In the genomic region with DNA sequence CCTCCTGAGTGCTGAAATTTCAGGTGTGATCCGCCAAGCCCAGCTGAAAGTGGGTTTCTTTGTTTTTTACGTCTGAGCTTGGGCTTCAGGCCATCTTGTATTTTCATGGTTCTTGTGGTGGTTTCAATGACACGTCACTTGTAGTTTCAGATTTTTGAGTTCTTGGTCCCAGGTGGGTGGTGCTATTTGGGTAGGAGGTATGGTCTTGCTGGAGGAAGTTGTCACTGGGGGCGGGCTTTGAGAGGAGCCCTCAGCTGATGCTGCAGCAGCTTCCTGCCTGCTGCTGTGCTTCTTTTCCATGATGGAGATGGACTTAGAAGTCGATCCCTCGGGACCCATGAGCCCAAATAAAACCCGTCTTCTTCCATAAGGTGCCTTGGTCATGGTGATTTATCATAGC, we compare ENCODE assay signal across 25 mouse cellular contexts. TPM values are rescaled to one million over a fixed set of nuclear protein-coding genes. Genes with fewer than 3 reads are reported as not detected.
DNase-seq lines count a peak whose midpoint lies in the region; ATAC-seq and TF ChIP-seq lines count a peak whose summit lies in the region.
"Had no signal": no experiment of that assay in that cellular context is flagged by ENCODE, and none has a peak within 500 bp of the region (broad histone marks: within the 10 kb centered on the region; RNA-seq: fewer than 3 reads in every experiment).

No protein-coding gene starts in this region.

- no peaks in the 10 kb centered on the region for H3K79me2 ChIP-seq in MEL (ENCODE audit: control insufficient read depth, insufficient read depth, low read length, poor library complexity)

- TF ChIP-seq RAD21 in MEL (IDR thresholded peaks at IDR 0.05; ENCODE audit: low read depth, low read length), result no peak

- H3K4me1 ChIP-seq in intestine, embryonic 16.5 days (ENCODE audit: control insufficient read depth, insufficient read depth, low read length), result peaks cover 16% of the 10 kb centered on the region
- peaks cover 15% of the 10 kb centered on the region for H3K4me1 ChIP-seq in intestine, embryonic 15.5 days (replicated peaks)
- peaks cover 8 to 11% of the 10 kb centered on the region in 2 experiments for H3K4me1 ChIP-seq in MEL (ENCODE audit: control insufficient read depth in 1 of 2, insufficient read depth in 2 of 2, low read length in 2 of 2)
- H3K4me1 ChIP-seq in liver, embryonic 12.5 days, result peaks cover 26% of the 10 kb centered on the region
- H3K4me1 ChIP-seq: embryonic facial prominence, embryonic 10.5 days; limb, embryonic 15.5 days; neural tube, embryonic 15.5 days had no signal

- no peaks in the 10 kb centered on the region for H3K27me3 ChIP-seq in intestine, embryonic 16.5 days (replicated peaks; ENCODE audit: control insufficient read depth, insufficient read depth, low read length)
- no peaks in the 10 kb centered on the region for H3K27me3 ChIP-seq in intestine, embryonic 15.5 days (replicated peaks)
- H3K27me3 ChIP-seq in MEL (ENCODE audit: control insufficient read depth in 1 of 2, insufficient read depth in 2 of 2, low read length in 2 of 2), result peaks cover 2 to 7% of the 10 kb centered on the region in 2 experiments; a peak in 3 of 4 replicates
- H3K27me3 ChIP-seq in liver, embryonic 12.5 days (replicated peaks), result peaks cover 20% of the 10 kb centered on the region
- H3K27me3 ChIP-seq in splenic B cell, adult 2 months (ENCODE audit: control insufficient read depth, insufficient read depth, low read length, poor library complexity, severe bottlenecking), result 0 out of 2 replicates have a peak, but pooled peaks cover 1% of the 10 kb centered on the region
- H3K27me3 ChIP-seq: heart, embryonic 12.5 days; limb, embryonic 15.5 days; neural tube, embryonic 15.5 days had no signal

- H3K9ac ChIP-seq in intestine, embryonic 16.5 days (ENCODE audit: low read depth, low read length), result no peak overlapping the region
- H3K9ac ChIP-seq in intestine, embryonic 15.5 days, result no peak overlapping the region
- H3K9ac ChIP-seq in MEL (ENCODE audit: control insufficient read depth, low read depth, low read length, poor library complexity, severe bottlenecking), result no peak overlapping the region
- H3K9ac ChIP-seq in liver, embryonic 12.5 days, result no peak overlapping the region
- H3K9ac ChIP-seq: heart, embryonic 12.5 days; limb, embryonic 15.5 days; neural tube, embryonic 15.5 days had no signal

- TF ChIP-seq CTCF in MEL (IDR thresholded peaks at IDR 0.05 in 2 of 3, conservative IDR thresholded peaks at IDR 0.05 in 1 of 3; ENCODE audit: control insufficient read depth in 1 of 3, insufficient read depth in 1 of 3, low read depth in 2 of 3, low read length in 3 of 3, poor library complexity in 1 of 3, severe bottlenecking in 1 of 3), result no peak

- no peak for TF ChIP-seq POLR2A in MEL (IDR thresholded peaks at IDR 0.05; ENCODE audit: control insufficient read depth in 1 of 2, insufficient read depth in 1 of 2, low read depth in 1 of 2, low read length in 2 of 2, poor library complexity in 1 of 2)

- no peaks in the 10 kb centered on the region for H3K36me3 ChIP-seq in intestine, embryonic 16.5 days (ENCODE audit: control insufficient read depth, insufficient read depth, low read length)
- H3K36me3 ChIP-seq in intestine, embryonic 15.5 days, result no peaks in the 10 kb centered on the region
- peaks cover 0 to 9% of the 10 kb centered on the region in 2 experiments; a peak in 2 of 4 replicates for H3K36me3 ChIP-seq in MEL (ENCODE audit: control insufficient read depth in 1 of 2, insufficient read depth in 2 of 2, low read length in 2 of 2)
- H3K36me3 ChIP-seq in liver, embryonic 12.5 days, result no peaks in the 10 kb centered on the region
- no peaks in the 10 kb centered on the region for H3K36me3 ChIP-seq in splenic B cell, adult 2 months (ENCODE audit: control insufficient read depth, insufficient read depth, low read length, poor library complexity, severe bottlenecking)
- H3K36me3 ChIP-seq: embryonic facial prominence, embryonic 10.5 days; forebrain, embryonic 10.5 days; G1E; heart, embryonic 12.5 days; limb, embryonic 15.5 days; neural tube, embryonic 15.5 days had no signal

- peak; percentile 46 for DNase-seq in MEL (ENCODE audit: low read depth, low spot score)
- DNase-seq in splenic B cell, adult 2 months (ENCODE audit: low read depth, low spot score), result peak; percentile 14
- no peak for DNase-seq in urinary bladder, postnatal 25 days (ENCODE audit: low spot score)
- no peak for DNase-seq in adrenal gland, adult (ENCODE audit: inconsistent age in 2 of 2, low spot score in 1 of 2)
- DNase-seq in kidney, postnatal 4 days, result no peak
- DNase-seq: adrenal gland, postnatal 25 days; cerebellum, adult 8-10 months; gastrocnemius, postnatal 14 days; heart, adult 11 months; heart, postnatal 14 days; kidney, adult 18-20 months; left cerebral cortex, postnatal 4 days; lung, postnatal 4 days had no signal

- 93% methylated on average over 7 of the region's 7 CpGs for whole genome bisulfite sequencing in intestine, embryonic 16.5 days
- WGBS in intestine, embryonic 15.5 days, result 94% methylated on average over 7 of the region's 7 CpGs
- 81% methylated on average over 7 of the region's 7 CpGs for WGBS in liver, embryonic 12.5 days (ENCODE audit: insufficient replicate concordance)

- H3K27ac ChIP-seq in intestine, embryonic 16.5 days (ENCODE audit: low read length), result 0 out of 2 replicates have a peak overlapping the region, but pooled peaks have one; percentile 8
- no peak overlapping the region for H3K27ac ChIP-seq in intestine, embryonic 15.5 days
- no peak overlapping the region for H3K27ac ChIP-seq in MEL (ENCODE audit: control insufficient read depth, low read depth, low read length)
- H3K27ac ChIP-seq in liver, embryonic 12.5 days, result peak overlapping the region; percentile 59; the same call in 1 of the 2 replicates
- H3K27ac ChIP-seq: embryonic facial prominence, embryonic 10.5 days; forebrain, embryonic 10.5 days; hindbrain, postnatal 0 days; limb, embryonic 15.5 days; neural tube, embryonic 15.5 days had no signal

- ATAC-seq in intestine, embryonic 16.5 days, result no peak
- no peak for ATAC-seq in intestine, embryonic 15.5 days
- ATAC-seq in liver, embryonic 12.5 days, result no peak
- ATAC-seq: CD4-positive, CD25-positive, alpha-beta regulatory T cell, adult 4 months; forebrain, embryonic 16.5 days; hindbrain, postnatal 0 days had no signal

- H3K4me2 ChIP-seq in intestine, embryonic 16.5 days (ENCODE audit: low read depth, low read length), result no peak overlapping the region
- H3K4me2 ChIP-seq in intestine, embryonic 15.5 days (replicated peaks), result no peak overlapping the region
- no peak overlapping the region for H3K4me2 ChIP-seq in liver, embryonic 12.5 days
- H3K4me2 ChIP-seq: heart, embryonic 12.5 days; limb, embryonic 15.5 days; neural tube, embryonic 15.5 days had no signal

- no peak overlapping the region for H3K4me3 ChIP-seq in intestine, embryonic 16.5 days (ENCODE audit: low read length)
- H3K4me3 ChIP-seq in intestine, embryonic 15.5 days (replicated peaks), result no peak overlapping the region
- no peak overlapping the region for H3K4me3 ChIP-seq in MEL (ENCODE audit: control insufficient read depth in 1 of 2, insufficient read depth in 1 of 2, low read depth in 2 of 2, low read length in 2 of 2)
- no peak overlapping the region for H3K4me3 ChIP-seq in liver, embryonic 12.5 days
- H3K4me3 ChIP-seq: embryonic facial prominence, embryonic 10.5 days; forebrain, embryonic 10.5 days; heart, embryonic 12.5 days; limb, embryonic 15.5 days; neural tube, embryonic 15.5 days had no signal

- H3K9me3 ChIP-seq in intestine, embryonic 16.5 days (ENCODE audit: control insufficient read depth, low read length), result no peaks in the 10 kb centered on the region
- H3K9me3 ChIP-seq in intestine, embryonic 15.5 days, result no peaks in the 10 kb centered on the region
- no peaks in the 10 kb centered on the region for H3K9me3 ChIP-seq in MEL (replicated peaks; ENCODE audit: insufficient read depth, low read length)
- no peaks in the 10 kb centered on the region for H3K9me3 ChIP-seq in liver, embryonic 12.5 days (replicated peaks)
- H3K9me3 ChIP-seq: embryonic facial prominence, embryonic 10.5 days; forebrain, embryonic 10.5 days; G1E; heart, embryonic 12.5 days; limb, embryonic 15.5 days; neural tube, embryonic 15.5 days had no signal

- no peak for TF ChIP-seq EP300 in MEL (IDR thresholded peaks at IDR 0.05; ENCODE audit: low read depth in 1 of 2, low read length in 2 of 2)

TF ChIP-seq in MEL, 35 proteins besides CTCF, POLR2A, EP300 and RAD21 (continues in another document):
- TF ChIP-seq NRF1 (IDR thresholded peaks at IDR 0.05; ENCODE audit: insufficient read depth, low read depth, low read length, poor library complexity, severe bottlenecking) (no peak), CHD1 (IDR thresholded peaks at IDR 0.05; ENCODE audit: low read depth, low read length) (no peak), MYC (IDR thresholded peaks at IDR 0.05; ENCODE audit: low read depth, low read length) (no peak), TBP (IDR thresholded peaks at IDR 0.05; ENCODE audit: low read depth, low read length) (no peak), MAX (IDR thresholded peaks at IDR 0.05; ENCODE audit: low read length) (no peak), JUND (IDR thresholded peaks at IDR 0.05; ENCODE audit: low read depth, low read length) (no peak), ZKSCAN1 (IDR thresholded peaks at IDR 0.05; ENCODE audit: low read depth, low read length) (no peak), POLR2AphosphoS2 (IDR thresholded peaks at IDR 0.05; ENCODE audit: low read length) (no peak), ZMIZ1 (IDR thresholded peaks at IDR 0.05; ENCODE audit: low read depth, low read length) (no peak), MAZ (IDR thresholded peaks at IDR 0.05; ENCODE audit: low read depth, low read length) (no peak), RCOR1 (IDR thresholded peaks at IDR 0.05; ENCODE audit: low read depth, low read length) (no peak), KAT2A (conservative IDR thresholded peaks at IDR 0.05; ENCODE audit: low read depth, low read length) (no peak), MEF2A (IDR thresholded peaks at IDR 0.05; ENCODE audit: extremely low read depth, insufficient replicate concordance, low read depth, low read length, poor library complexity, severe bottlenecking) (no peak), NELFE (IDR thresholded peaks at IDR 0.05; ENCODE audit: low read depth, low read length) (no peak), ZC3H11A (IDR thresholded peaks at IDR 0.05; ENCODE audit: low read depth, low read length) (no peak), HCFC1 (IDR thresholded peaks at IDR 0.05; ENCODE audit: low read depth, low read length) (no peak), E2F4 (IDR thresholded peaks at IDR 0.05; ENCODE audit: borderline replicate concordance, low read depth, low read length) (no peak)

RNA-seq across cellular contexts. Expression of a gene that starts 22.0 kb away (rescaled TPM):
- polyA plus RNA-seq in intestine, embryonic 16.5 days (2015; fragmentation: Nextera tagmentation; extraction: Ambion mirVana), result 16.5 and 16.7 TPM in 2 replicates
- polyA plus RNA-seq in intestine, embryonic 15.5 days (2015; fragmentation: Nextera tagmentation; extraction: Ambion mirVana), result 21.1 and 23.5 TPM in 2 replicates
- total RNA-seq in MEL (2012; rRNA removed), result 73.9 and 88.3 TPM in 2 replicates
- polyA plus RNA-seq in MEL (2012; ENCODE audit: insufficient read depth in 1 of 2, insufficient read length in 2 of 2, low read depth in 1 of 2, low replicate concordance in 2 of 2, missing spikeins in 1 of 2), result 1,000 to 10,000 TPM in 1 of 2 experiments, 100 to 1,000 TPM in 1; 201 to 2,325 TPM
- polyA plus RNA-seq in liver, embryonic 12.5 days (2016; fragmentation: Nextera tagmentation; extraction: Ambion mirVana), result 41.6 and 42.4 TPM in 2 replicates

Comparison
In these comparisons a context has a peak if more than half of its experiments do, and no peak if none do; other contexts are left out.
1. H3K27ac ChIP-seq: peak in intestine, embryonic 16.5 days (single experiment) and liver, embryonic 12.5 days (single experiment); none in intestine, embryonic 15.5 days (single experiment) and MEL (single experiment).
2. DNase-seq: peak in MEL (single experiment) and splenic B cell, adult 2 months (single experiment); none in urinary bladder, postnatal 25 days (single experiment), adrenal gland, adult (0 of 2) and kidney, postnatal 4 days (0 of 2).